Mouse (Mus musculus) cerebellum, adult 9-10 months (tissue): ENCODE results near the gene Cd164l2.

Experiments
- DNase-seq: peaks from one replicate; pipeline ENCODE4 v3.0.0; 2022

The Cd164l2 gene

DNA sequence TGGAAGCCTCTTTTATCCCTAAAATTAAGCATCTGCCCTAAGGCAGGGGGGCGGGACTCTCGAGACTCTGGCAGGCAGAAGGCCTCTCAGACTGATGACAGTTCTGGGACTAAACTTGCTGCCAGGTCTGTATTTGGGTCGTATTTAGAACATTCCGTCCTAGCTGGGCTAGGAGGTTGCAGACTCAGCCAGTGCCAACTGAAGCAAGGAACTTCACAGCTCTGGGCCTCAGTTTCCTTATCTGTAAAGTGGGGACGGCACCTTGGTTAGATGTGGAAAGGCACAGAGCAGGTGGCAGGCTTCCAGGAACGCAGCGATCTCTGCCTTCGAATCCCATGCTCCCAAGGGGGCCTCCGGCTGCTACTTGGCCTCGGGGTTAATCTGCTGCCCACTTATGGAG, 14.1 kb downstream of the Cd164l2 start:
- no peak for DNase-seq

DNA sequence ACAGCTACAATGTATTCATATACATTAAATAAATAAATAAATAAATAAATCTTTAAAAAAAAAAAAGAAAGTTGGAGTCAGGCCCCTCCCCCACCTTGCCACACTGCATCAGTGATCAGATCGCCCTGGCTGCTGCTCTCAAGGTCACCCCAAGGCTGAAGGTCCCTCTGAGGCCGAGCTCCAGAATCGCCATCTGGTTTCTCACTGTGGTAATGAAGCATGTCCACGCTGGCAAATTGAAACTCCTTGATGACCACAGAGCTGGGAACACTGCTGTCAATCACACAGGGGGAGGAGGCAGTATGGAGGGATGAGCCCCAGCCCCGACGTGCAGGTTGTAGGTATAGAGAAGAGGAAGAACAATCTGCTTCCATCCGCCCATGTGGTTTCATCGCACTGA, 15.7 kb downstream of the Cd164l2 start:
- no peak for DNase-seq

DNA sequence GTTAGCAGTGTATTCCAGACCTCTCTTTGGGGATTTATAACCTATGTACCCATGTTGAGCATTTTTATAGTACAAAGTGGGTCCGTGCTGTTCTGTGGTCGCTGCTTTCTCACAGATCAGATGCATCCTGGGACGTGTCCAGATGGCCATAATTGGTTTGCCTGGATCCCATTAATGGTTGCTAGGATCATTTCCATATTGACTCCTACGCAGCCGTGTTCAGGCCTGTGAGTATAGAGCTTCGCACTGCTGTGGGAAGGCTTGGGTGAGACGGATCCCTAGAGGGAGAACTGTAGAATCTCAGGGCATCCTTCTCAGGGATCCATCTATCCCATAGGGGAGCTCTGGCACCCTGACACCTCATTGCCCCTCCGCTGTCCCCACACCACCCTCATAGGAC, 17.7 kb downstream of the Cd164l2 start:
- DNase-seq, result no peak

DNA sequence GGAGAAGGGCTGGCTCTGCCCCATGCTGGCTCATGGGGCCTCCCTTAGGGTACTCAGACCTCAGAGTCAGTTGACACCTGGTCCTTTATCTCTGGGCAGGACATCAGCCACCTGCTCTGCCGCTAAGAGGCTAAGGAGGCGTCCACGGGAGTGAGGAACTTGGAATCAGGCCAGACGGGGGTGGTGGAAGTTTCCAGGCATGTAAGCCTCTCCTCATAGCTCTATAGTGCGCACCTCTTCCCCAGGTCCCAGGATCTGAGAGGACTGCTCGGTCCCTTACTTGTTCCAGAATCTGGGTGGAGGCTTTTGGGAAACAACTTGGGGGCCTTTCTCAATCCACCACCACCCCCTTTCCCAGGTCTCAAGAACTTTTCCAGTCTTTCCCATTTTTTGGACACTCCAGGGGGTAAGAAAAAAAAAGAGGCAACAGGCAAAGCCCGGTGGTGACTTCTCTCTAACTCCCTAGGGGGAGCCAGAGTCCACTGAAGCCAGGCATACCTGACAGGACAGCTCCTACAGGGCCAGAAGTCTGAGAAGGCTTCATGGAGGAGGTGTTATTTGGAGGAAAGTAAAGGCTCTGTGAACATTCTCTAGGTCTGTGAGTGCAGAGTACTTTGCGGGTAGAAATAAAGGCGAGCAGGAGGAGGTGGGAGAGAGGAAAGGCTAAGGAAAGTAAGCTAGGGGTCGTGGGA, 21.5 kb downstream of the Cd164l2 start:
- DNase-seq, result no peak

DNA sequence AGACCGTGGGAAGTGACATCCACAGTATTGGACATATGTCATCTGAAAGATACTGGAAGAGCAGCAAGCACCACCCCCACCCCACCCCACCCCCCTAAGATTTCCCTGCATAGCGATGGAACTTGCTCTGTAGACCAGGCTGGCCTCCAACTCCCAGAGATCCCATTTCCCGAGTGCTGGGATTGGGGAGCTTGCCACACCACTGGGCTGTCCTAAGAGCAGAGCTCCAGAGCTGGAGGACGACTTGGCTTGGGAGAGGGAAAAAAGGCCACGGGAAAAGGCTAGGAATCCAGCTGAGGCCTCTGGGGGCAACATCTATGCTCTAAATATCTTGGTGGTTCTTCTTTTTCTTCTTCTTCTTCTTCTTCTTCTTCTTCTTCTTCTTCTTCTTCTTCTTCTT, 22.8 kb downstream of the Cd164l2 start:
- DNase-seq, result no peak

DNA sequence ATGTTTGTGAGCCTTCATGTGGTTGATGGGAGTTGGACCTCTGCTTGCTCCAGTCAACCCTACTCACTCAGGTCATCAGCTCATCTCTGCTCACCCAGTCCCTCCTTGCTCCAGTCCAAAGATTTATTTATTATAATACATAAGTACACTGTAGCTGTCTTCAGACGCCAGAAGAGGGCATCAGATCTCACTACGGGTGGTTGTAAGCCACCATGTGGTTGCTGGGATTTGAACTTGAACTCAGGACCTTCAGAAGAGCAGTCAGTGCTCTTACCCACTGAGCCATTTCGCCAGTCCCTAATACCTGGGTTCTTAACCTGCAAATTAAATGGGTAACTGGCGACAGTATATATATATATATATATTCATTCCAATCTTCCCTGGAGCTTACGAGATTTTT, 23.5 kb downstream of the Cd164l2 start:
- no peak for DNase-seq

DNA sequence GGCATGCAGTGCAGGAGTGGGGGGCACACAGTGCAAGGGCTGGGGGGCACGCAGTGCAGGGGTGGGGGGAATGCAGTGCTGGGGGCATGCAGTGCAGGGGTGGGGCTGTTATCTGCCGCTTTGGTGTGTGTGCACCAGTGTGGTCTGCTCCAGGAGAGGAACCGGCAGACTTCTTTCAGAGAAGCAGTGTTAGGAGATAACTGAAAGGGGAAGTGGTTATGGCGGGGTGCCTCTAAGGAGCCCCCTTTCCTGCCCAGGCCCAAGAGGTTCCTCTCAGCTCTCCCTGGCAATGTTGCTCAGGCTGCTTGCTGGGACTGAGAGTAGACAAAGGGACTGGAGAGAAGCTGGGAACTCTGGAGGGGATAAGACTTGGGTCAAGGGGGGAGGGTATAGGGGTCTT, 26.0 kb downstream of the Cd164l2 start:
- no peak for DNase-seq

DNA sequence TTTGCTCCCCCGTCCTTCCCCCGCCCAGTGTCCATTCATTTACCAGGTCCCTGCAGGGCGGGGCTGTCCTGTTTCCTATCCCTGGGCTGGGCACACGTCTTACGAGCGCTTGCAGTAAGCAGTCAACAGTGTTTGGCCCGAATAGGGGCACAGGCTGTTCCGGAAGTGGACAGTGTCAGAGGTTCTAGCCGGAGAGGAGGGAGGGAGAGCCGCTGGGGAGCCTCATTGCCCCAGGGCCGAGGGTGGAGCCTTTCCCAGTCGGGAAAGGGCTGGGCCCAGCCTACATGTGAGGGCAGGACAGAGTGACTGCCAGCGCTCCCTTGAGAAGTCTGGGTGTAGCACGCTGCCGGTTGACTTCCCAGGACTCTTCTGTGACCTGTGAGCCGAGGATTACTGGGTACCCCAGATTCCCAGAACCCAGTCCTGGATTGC, 28.6 kb downstream of the Cd164l2 start, which contains the start of gene Map3k6:
Gene Map3k6, plus strand, starts transcription at position 329 of the 432 bp plus-strand sequence.
- DNase-seq, result no peak

DNA sequence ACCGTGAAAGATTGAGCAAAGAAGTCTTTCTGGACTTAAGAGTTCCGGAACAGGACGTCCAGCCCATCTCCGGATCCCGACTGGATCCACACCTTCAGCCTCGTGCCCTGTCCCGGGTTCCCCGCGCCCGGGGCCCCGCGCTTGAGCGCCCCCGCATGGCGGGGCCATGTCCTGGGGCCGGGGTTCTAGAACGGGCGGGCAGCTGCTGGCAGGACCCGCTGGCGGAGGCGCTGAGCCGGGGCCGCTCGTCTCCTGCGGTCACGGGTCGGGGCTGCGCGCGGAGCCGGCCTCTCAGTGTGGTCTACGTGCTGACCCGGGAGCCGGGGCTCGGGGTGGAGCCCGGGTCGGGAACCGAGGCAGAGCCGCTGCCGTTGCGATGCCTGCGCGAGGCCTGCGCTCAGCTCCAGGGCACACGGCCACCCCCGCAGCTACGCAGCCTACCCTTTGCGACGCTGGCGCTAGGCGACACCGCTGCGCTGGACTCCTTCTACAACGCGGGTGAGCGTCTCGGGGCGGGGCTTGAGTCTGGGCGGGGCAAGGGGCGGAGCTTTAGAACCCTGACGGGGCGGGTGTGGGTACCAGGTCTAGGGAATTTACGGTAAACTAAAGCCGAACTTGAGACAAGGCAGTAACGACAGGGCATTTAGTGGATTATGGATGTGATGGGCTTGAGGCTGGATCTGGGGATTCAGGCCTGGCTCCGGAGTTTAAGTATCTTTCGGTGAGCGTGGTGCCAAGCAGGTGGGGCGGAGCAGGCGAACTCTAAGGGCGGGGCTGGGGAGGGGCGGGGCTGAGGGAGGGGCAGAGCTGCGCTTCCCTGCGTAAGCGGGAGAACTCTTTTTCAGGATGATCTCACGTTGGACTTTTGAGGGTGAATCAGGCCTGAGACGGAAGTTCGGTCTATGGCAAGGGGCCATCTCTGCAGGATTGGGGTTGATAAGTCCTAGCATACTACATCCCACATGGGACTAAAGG, 29.3 kb downstream of the Cd164l2 start:
- DNase-seq, result peak; percentile 83

DNA sequence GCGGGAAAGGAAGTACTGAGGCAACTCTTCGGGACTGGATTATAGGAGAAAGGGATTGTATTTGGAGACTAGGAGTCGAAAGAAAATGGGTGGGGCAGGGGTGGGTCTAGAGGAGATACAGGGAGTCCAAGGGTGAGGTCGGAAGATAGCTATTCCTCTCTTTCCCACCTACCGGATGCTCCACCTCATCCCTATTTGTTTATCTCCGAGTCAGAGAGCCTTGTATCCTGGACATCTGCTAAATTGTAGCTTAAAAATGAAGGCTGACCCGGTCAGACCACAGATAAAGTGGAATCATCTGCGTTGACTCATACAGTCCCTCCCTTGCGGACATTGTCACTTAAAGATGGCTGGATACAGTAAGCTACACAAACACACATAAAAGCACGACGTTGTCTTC, 30.0 kb downstream of the Cd164l2 start:
- DNase-seq, result no peak

DNA sequence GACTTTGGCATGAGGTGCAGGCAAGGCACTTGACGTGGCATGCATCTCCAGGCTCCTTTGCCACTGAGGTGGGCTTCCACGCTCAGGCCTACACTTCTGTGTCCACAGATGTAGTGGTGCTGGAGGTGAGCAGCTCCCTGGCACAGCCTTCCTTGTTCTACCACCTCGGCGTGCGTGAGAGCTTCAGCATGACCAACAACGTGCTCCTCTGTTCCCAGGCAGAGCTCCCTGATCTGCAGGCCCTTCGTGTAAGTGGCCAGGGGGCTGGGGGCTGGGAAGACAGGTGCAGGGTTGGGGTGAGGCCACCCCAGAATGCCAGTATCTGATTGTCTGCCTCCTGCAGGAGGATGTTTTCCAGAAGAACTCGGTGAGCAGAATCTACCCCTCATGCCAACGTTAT, 30.8 kb downstream of the Cd164l2 start:
- no peak for DNase-seq

DNA sequence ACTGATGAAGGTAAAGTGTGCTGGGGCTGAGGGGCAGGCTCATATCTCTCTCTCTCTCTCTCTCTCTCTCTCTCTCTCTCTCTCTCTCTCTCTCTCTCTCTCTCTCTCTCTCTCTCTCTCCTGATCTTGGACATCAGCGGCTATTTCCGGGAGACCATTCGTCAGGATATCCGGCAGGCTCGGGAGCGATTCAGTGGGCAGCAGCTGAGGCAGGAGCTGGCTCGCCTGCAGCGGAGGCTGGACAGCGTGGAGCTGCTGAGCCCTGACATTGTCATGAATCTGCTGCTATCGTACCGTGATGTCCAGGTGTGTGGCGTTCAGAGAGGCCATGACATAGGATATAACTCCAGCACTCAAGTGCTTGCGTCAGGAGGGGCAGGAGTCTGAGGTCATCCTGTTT, 31.6 kb downstream of the Cd164l2 start:
- no peak for DNase-seq

DNA sequence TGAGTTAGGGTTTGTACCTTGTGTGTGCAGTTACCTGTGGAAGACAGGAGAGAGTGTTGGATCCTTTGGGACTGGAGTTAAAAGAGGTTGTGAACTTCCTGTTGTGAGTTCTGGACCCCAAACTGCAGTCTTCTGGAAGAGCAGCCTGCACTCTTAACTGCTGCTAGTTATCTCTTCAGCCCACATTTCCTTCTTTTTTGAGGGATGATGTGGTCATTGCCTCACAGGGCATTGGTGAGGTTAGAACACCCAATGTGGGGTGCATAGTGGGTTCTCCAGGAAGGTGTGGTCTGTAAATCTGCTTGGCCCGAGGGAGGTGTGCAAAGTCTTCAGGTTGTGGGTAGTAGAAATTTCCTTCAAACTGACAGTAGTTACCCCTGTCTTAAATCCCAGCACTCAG, 32.4 kb downstream of the Cd164l2 start:
- no peak for DNase-seq

DNA sequence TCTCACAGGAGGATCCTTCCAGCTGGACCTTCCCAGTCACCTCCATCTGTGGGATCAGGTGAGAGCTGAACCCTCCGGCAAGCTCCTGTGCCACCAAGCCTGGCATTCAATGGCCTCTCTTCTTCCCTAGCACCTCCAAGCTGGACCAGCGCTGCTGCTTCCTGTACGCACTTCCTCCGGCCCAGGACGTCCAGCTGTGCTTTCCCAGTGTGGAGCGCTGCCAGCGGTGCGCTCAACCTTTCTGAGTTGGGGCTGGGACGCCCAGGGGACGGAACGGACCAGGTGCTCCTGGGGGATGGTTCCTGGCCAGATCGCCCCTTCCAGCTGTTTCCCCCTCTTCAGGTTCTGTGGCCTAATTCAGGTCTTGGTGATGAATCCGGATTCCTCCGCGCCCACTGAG, 35.1 kb downstream of the Cd164l2 start:
- DNase-seq, result no peak

DNA sequence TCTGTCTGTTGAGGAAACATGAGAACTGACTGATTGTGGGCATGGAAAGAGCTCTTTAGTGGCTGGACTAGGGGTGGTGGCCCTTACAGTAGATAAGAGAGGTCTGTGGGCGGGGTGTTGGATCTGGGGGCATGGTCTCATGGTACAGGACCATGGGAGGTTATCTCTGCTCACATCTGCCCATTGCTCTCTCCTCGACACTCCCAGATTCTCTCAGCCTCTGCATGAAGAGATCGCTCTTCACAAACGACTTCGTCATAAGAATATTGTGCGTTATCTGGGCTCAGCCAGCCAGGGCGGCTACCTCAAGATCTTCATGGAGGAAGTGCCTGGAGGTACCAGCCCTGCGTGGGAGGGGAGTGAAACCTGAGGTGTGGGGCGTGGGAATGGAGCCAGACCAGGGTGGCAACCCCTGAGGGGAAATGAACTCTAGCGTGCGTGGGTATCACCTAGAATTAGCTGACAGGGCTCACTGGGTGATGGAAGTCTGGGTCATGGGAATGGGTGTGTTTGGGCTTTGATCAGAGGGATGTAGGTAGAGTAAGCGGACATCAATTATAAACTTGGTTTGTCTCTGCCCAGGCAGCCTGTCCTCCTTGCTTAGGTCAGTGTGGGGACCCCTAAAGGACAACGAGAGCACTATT, 36.0 kb downstream of the Cd164l2 start:
- no peak for DNase-seq

DNA sequence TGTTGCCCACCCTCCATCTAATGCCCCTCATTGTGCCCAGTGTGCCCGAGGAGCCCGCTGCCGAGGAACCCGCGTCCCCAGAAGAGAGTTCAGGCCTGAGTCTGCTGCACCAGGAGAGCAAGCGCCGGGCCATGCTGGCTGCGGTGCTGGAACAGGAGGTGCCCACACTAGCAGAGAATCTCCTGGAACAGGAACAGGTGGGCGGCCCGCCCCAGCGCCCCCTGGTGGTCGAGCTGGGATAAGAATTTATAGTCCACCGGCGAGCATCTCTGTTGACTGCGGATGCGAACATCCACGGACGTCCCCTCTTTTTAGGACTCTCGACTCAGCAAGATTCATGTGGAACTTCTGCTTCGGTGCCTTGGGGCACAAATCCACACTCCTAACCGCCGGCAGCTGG, 38.7 kb downstream of the Cd164l2 start:
- peak; percentile 88 for DNase-seq

DNA sequence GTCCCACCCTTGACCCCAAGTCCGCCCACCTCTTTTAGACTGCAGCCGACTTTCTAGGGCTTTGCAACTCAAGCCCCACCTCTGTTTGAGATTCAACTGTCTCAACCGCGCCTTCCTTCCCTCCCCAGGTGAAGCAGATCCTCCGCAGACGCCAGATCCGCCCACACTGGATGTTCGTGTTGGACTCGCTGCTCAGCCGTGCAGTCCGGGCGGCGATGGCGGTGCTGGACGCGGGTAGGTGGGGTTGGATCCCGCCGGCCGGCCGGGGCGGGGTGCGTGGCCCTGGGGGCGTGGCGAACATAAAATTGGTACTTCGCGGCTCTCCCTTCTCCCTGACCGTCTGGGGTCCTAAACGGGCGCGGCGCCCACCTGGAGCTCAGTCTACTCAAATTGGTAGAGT, 39.3 kb downstream of the Cd164l2 start:
- no peak for DNase-seq

DNA sequence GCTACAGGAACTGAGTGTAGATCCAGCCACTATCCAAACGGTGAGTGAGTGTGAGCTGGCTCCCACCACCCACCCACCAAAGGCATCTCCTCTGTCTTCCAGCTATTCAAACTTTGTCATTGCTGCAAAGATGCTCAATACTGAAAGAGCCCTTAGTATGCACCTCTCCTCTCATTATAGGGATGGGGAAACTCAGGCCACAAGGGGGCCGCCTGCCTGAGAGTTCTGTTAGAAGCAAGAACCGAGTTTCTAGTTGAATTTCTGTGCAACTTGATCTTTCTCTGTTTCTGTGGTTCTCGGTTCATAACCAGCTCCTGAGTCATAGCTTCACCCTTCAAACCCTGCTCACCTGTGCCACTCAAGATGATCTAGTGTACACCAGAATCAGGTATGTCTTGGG, 40.2 kb downstream of the Cd164l2 start:
- DNase-seq, result no peak

DNA sequence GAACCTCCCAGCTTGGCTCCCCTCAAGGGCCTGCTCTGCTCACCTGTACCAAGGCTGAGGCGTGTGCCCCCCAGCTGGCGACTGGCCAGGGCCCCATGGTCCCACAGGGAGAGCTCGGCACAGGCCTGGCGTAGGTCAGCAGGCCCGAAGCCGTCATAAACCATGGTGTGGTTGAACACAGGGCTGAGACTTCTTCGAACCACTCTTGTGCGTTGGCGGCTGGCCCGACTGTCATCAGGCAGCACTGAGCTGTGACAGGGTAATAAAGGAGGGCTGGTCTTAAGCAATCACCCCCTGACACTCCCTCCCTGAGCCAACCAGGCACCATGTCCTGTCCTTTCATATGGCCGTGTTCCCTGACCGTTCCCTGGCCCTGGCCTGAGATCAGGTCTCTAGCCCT, 41.5 kb downstream of the Cd164l2 start:
- no peak for DNase-seq

DNA sequence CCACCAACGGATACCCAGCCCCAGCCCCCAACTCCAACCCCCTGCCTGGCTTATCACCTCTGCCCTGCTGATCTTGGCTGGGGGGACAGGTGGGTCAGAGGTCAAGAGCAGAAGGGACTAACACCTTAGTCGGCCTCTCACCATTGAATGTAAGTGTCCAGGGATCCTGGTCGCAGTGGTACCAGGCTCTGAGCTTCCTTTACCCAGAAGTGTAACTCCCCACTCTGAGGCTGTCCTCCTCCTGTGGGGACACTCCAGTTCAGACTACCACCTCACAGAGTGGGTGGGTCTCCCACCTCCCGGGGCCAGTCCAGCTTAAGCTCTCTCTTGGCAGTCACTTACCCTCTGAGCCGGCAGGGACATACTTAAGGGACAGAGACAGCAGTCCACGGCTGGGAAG, 43.5 kb downstream of the Cd164l2 start:
- DNase-seq, result no peak

DNA sequence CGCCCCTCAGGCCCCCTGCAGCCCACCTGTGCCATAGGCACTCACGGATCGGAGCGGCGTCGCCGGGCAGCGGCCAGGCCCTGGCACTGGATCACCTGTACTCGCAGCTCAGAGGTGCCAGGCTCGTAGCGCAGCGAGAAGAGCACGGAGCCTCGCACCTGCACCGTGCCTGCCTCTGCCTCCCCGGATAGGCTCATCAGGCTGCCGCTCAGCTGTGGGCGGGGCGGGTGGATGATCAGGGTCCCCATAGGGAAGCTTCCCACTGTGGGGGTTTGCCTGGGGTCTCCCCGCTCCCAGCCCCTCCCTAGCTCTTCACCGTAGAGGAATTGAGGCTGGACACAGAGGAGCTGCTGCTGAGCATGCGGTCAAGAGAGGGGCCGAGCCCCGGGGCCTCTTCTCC, 44.9 kb downstream of the Cd164l2 start:
- DNase-seq, result no peak

DNA sequence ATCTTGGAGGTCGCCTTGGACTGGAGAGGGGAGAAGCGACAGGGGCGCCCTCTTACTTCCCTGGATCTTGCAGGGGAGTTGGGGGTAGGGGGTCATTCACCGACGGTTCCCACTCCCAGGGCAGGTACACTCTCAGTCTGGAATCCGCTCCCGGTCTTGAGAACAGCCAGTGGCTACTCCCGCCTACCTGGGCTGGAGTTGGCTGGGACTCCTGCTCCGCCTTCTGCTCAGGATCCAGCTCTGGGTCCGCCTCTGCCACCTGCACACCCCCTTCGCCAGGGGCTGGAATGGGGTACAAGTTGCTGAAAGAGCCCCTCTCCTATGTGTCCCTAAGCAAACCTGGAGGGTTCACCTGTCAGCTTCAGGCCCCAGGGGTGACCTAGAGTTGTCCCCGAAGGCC, 45.3 kb downstream of the Cd164l2 start:
- DNase-seq, result no peak

DNA sequence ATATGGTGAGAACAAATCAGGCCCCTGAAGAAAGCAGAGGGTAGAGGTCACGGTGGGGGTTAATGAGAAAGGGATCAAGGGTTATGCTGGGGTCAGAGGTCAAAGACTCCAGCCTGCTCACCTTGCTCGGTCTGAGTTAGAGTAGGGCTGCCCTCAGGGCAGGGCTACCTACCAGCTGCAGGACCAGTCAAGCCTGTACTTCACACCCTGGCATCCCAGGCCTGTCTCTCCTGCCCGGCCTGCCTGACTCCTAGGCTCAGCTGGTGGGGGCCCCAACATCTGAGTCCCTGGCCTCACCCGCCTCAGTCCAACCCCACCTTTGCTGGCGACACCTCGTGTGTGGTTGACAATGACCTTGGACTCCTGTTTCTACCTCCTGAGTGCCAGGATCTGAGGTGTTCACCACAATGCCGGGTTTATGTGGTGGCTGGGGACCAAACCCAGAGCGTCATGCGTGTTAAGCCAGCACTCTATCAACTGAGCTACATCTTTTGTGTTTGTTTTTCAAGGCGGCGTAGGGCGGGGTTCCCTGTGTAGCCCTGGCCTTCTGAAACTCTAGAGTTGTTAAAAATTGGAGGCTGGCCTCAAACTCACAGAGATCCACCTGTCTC, 46.0 kb downstream of the Cd164l2 start:
- DNase-seq, result no peak
